Comparison of ENCODE assay signal across 17 mouse cellular contexts in the genomic region with DNA sequence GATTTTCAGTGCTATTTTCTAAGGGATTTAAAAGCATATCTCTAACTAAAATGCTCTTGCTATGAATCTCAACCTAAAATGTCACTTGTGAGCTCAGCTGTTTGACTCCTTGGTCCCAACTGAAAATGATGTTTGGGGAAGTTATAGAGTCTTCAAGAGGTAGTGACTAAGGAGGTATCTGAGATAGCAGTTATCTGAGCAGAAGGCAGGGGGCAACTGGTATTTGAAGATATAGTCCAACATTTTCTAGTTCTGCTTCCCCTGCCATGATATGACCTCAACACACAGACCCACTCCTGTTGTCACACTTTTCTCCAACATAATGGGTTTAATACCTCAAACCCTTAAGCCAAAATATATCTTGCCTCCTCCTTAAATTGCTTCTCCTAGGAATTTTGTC.
"Had no signal": no experiment of that assay in that cellular context is flagged by ENCODE, and none has a peak within 500 bp of the region (broad histone marks: within the 10 kb centered on the region; RNA-seq: fewer than 3 reads in every experiment).

No protein-coding gene starts in this region.

- H3K4me3 ChIP-seq: neural tube, embryonic 12.5 days; neural tube, embryonic 13.5 days; neural tube, embryonic 15.5 days; stomach, embryonic 15.5 days had no signal

- H3K36me3 ChIP-seq: neural tube, embryonic 12.5 days; neural tube, embryonic 13.5 days; neural tube, embryonic 15.5 days; stomach, embryonic 15.5 days had no signal

- H3K9ac ChIP-seq: neural tube, embryonic 12.5 days; neural tube, embryonic 13.5 days; neural tube, embryonic 15.5 days; stomach, embryonic 15.5 days had no signal

- H3K27ac ChIP-seq: neural tube, embryonic 12.5 days; neural tube, embryonic 13.5 days; neural tube, embryonic 15.5 days; stomach, embryonic 15.5 days; stomach, postnatal 0 days had no signal

- H3K4me1 ChIP-seq: neural tube, embryonic 12.5 days; stomach, embryonic 15.5 days had no signal

- H3K9me3 ChIP-seq: neural tube, embryonic 12.5 days; neural tube, embryonic 13.5 days; neural tube, embryonic 15.5 days; stomach, embryonic 15.5 days had no signal

- H3K27me3 ChIP-seq: neural tube, embryonic 12.5 days; neural tube, embryonic 13.5 days; neural tube, embryonic 15.5 days; stomach, embryonic 15.5 days had no signal

- DNase-seq: retina, postnatal 1 day; right cerebral cortex, adult 18-20 months; right cerebral cortex, postnatal 14 days; right cerebral cortex, postnatal 25 days; right cerebral cortex, postnatal 4 days; spleen, adult 18-20 months; thymus, adult 18-20 months; thymus, adult 2 months; thymus, postnatal 14 days; thymus, postnatal 25 days; thymus, postnatal 36 days; thymus, postnatal 4 days had no signal
